Mouse (Mus musculus): ENCODE results near the gene Tnfrsf25. TPM values are rescaled to one million over a fixed set of nuclear protein-coding genes. Genes with fewer than 3 reads are reported as not detected.

Gene Tnfrsf25
- total and polyA plus RNA-seq, 2 experiments from 2014 or later, result 0.49 to 0.99 TPM

- DNase-seq (ENCODE audit: low spot score) (no peak), ATAC-seq (ENCODE audit: low FRiP score) (no peak)
- Histone ChIP-seq H3K36me3 (ENCODE audit: insufficient read depth, low read length) (no peaks in the 10 kb centered on the region), H3K27me3 (ENCODE audit: insufficient read depth, low read length) (peaks cover 12% of the 10 kb centered on the region; the same call in 1 of the 2 replicates), H3K4me3 (ENCODE audit: low read depth, low read length) (no peak overlapping the region), H3K27ac (ENCODE audit: low read depth, low read length) (no peak overlapping the region), H3K9ac (replicated peaks; ENCODE audit: low read length, poor library complexity, severe bottlenecking) (no peak overlapping the region), H3K9me3 (ENCODE audit: low read length) (no peaks in the 10 kb centered on the region), H3K4me1 (ENCODE audit: insufficient read depth, low read length) (no peaks in the 10 kb centered on the region), H3K4me2 (ENCODE audit: low read depth, low read length, poor library complexity, severe bottlenecking) (no peak overlapping the region)
- TF ChIP-seq CTCF (IDR thresholded peaks at IDR 0.05), result no peak
- WGBS, result 74% methylated on average over 10 of the region's 10 CpGs
Measured at GRCm38 (mm10) chr4:152145473-152145872, 29.7 kb downstream of the Tnfrsf25 start.

GRCm38 (mm10) chr4:152146033-152146827, 30.5 kb downstream of the Tnfrsf25 start:
- peaks cover 13% of the 10 kb centered on the region; the same call in 1 of the 2 replicates for H3K27me3 ChIP-seq (ENCODE audit: insufficient read depth, low read length)
- no peak for TF ChIP-seq CTCF (IDR thresholded peaks at IDR 0.05)
- H3K4me1 ChIP-seq (ENCODE audit: insufficient read depth, low read length), result no peaks in the 10 kb centered on the region
- ATAC-seq (ENCODE audit: low FRiP score) (no peak), DNase-seq (ENCODE audit: low spot score) (no peak)
- H3K4me2 ChIP-seq (ENCODE audit: low read depth, low read length, poor library complexity, severe bottlenecking), result no peak overlapping the region
- H3K9me3 ChIP-seq (ENCODE audit: low read length), result no peaks in the 10 kb centered on the region
- H3K4me3 ChIP-seq (ENCODE audit: low read depth, low read length), result no peak overlapping the region
- H3K27ac ChIP-seq (ENCODE audit: low read depth, low read length), result no peak overlapping the region
- no peak overlapping the region for H3K9ac ChIP-seq (replicated peaks; ENCODE audit: low read length, poor library complexity, severe bottlenecking)
- no peaks in the 10 kb centered on the region for H3K36me3 ChIP-seq (ENCODE audit: insufficient read depth, low read length)
- 66% methylated on average over 11 of the region's 11 CpGs for WGBS

- peaks cover 40% of the 10 kb centered on the region for H3K27me3 ChIP-seq (ENCODE audit: insufficient read depth, low read length)
- DNase-seq (ENCODE audit: low spot score) (no peak), ATAC-seq (ENCODE audit: low FRiP score) (no peak)
- H3K4me1 ChIP-seq (ENCODE audit: insufficient read depth, low read length), result no peaks in the 10 kb centered on the region
- no peaks in the 10 kb centered on the region for H3K9me3 ChIP-seq (ENCODE audit: low read length)
- H3K4me2 ChIP-seq (ENCODE audit: low read depth, low read length, poor library complexity, severe bottlenecking), result no peak overlapping the region
- 83% methylated on average over 4 of the region's 4 CpGs for WGBS
- no peak overlapping the region for H3K4me3 ChIP-seq (ENCODE audit: low read depth, low read length)
- H3K9ac ChIP-seq (replicated peaks; ENCODE audit: low read length, poor library complexity, severe bottlenecking), result no peak overlapping the region
- TF ChIP-seq CTCF (IDR thresholded peaks at IDR 0.05), result no peak
- no peak overlapping the region for H3K27ac ChIP-seq (ENCODE audit: low read depth, low read length)
- no peaks in the 10 kb centered on the region for H3K36me3 ChIP-seq (ENCODE audit: insufficient read depth, low read length)
Measured at GRCm38 (mm10) chr4:152150546-152150945, 34.8 kb downstream of the Tnfrsf25 start.

- no peak overlapping the region for H3K9ac ChIP-seq (replicated peaks; ENCODE audit: low read length, poor library complexity, severe bottlenecking)
- peaks cover 40% of the 10 kb centered on the region for H3K27me3 ChIP-seq (ENCODE audit: insufficient read depth, low read length)
- 20% methylated on average over 7 of the region's 7 CpGs for WGBS
Measured at GRCm38 (mm10) chr4:152151451-152151965, 35.8 kb downstream of the Tnfrsf25 start.

GRCm38 (mm10) chr4:152151966-152152544, 36.3 kb downstream of the Tnfrsf25 start, which contains the start of gene Espn:
TSS of gene Espn (minus strand) at chr4:152152371.
- peak within 1 kb of the TSS; percentile 36; the same call in 1 of the 2 replicates for H3K4me2 ChIP-seq (ENCODE audit: low read depth, low read length, poor library complexity, severe bottlenecking)
- no peak within 1 kb of the TSS for H3K27ac ChIP-seq (ENCODE audit: low read depth, low read length)
- H3K27me3 ChIP-seq (ENCODE audit: insufficient read depth, low read length), result peaks cover 40% of the 10 kb centered on the region
- 1% methylated on average over 57 of the region's 57 CpGs for WGBS
- H3K9me3 ChIP-seq (ENCODE audit: low read length), result no peaks in the 10 kb centered on the region
- TF ChIP-seq CTCF (IDR thresholded peaks at IDR 0.05), result no peak
- no peaks in the 10 kb centered on the region for H3K36me3 ChIP-seq (ENCODE audit: insufficient read depth, low read length)
- H3K9ac ChIP-seq (replicated peaks; ENCODE audit: low read length, poor library complexity, severe bottlenecking), result no peak within 1 kb of the TSS
- H3K4me3 ChIP-seq (ENCODE audit: low read depth, low read length), result peak within 1 kb of the TSS; percentile 24; the same call in 1 of the 2 replicates
- H3K4me1 ChIP-seq (ENCODE audit: insufficient read depth, low read length), result no peaks in the 10 kb centered on the region
- ATAC-seq (ENCODE audit: low FRiP score) (no peak; the same call in 1 of the 2 replicates), DNase-seq (ENCODE audit: low spot score) (peak; percentile 39)

More at GRCm38 (mm10) chr4:152151451-152151965, 35.8 kb downstream of the Tnfrsf25 start:
- peak overlapping the region; percentile 24; the same call in 1 of the 2 replicates for H3K4me3 ChIP-seq (ENCODE audit: low read depth, low read length)
- DNase-seq (ENCODE audit: low spot score) (no peak), ATAC-seq (ENCODE audit: low FRiP score) (no peak)
- no peaks in the 10 kb centered on the region for H3K9me3 ChIP-seq (ENCODE audit: low read length)
- H3K36me3 ChIP-seq (ENCODE audit: insufficient read depth, low read length), result no peaks in the 10 kb centered on the region
- no peak overlapping the region for H3K27ac ChIP-seq (ENCODE audit: low read depth, low read length)
- peak overlapping the region; percentile 36; the same call in 1 of the 2 replicates for H3K4me2 ChIP-seq (ENCODE audit: low read depth, low read length, poor library complexity, severe bottlenecking)
- H3K4me1 ChIP-seq (ENCODE audit: insufficient read depth, low read length), result no peaks in the 10 kb centered on the region
- TF ChIP-seq CTCF (IDR thresholded peaks at IDR 0.05), result no peak
